Comparison of ENCODE assay signal across 8 mouse cellular contexts in genomic region chr4:108459231-108460155, GRCm38 (mm10). TPM values are rescaled to one million over a fixed set of nuclear protein-coding genes. Genes with fewer than 3 reads are reported as not detected.
DNase-seq lines count a peak whose midpoint lies in the region; ATAC-seq and TF ChIP-seq lines count a peak whose summit lies in the region.

TSS of gene Tut4 (plus strand) at chr4:108459426.

- peaks cover 2% of the 10 kb centered on the region for H3K4me1 ChIP-seq in brown adipose tissue, adult 24 weeks (ENCODE audit: control insufficient read depth, insufficient read depth, insufficient read length, low read length)
- H3K4me1 ChIP-seq in forebrain, embryonic 10.5 days: peaks cover 32% of the 10 kb centered on the region
- H3K4me1 ChIP-seq in heart, embryonic 15.5 days (replicated peaks): peaks cover 10% of the 10 kb centered on the region
- H3K4me1 ChIP-seq in liver, embryonic 14.5 days (replicated peaks; ENCODE audit: control insufficient read depth in 2 of 2, insufficient read depth in 2 of 2, low read length in 1 of 2): peaks cover 9 to 22% of the 10 kb centered on the region in 2 experiments
- no peaks in the 10 kb centered on the region for H3K4me1 ChIP-seq in neural tube, embryonic 11.5 days (ENCODE audit: control insufficient read depth, insufficient read depth, low read length)
- H3K4me1 ChIP-seq in stomach, postnatal 0 days (replicated peaks; ENCODE audit: control insufficient read depth, insufficient read depth): peaks cover 2% of the 10 kb centered on the region; the same call in 1 of the 2 replicates

- H3K27ac ChIP-seq in brown adipose tissue, adult 24 weeks (replicated peaks; ENCODE audit: low read depth, low read length): peak within 1 kb of the TSS; percentile 70
- peak within 1 kb of the TSS; percentile 98 for H3K27ac ChIP-seq in forebrain, embryonic 10.5 days
- H3K27ac ChIP-seq in heart, embryonic 15.5 days: peak within 1 kb of the TSS; percentile 97
- H3K27ac ChIP-seq in liver, embryonic 14.5 days: peak within 1 kb of the TSS; percentile 63
- peak within 1 kb of the TSS; percentile 96 for H3K27ac ChIP-seq in neural tube, embryonic 11.5 days (ENCODE audit: low read depth, low read length)
- H3K27ac ChIP-seq in stomach, postnatal 0 days (replicated peaks): peak within 1 kb of the TSS; percentile 96

- H3K27me3 ChIP-seq in forebrain, embryonic 10.5 days (ENCODE audit: poor library complexity, severe bottlenecking): no peaks in the 10 kb centered on the region
- no peaks in the 10 kb centered on the region for H3K27me3 ChIP-seq in heart, embryonic 15.5 days
- no peaks in the 10 kb centered on the region for H3K27me3 ChIP-seq in liver, embryonic 14.5 days (ENCODE audit: control insufficient read depth, insufficient read depth, low read length)
- H3K27me3 ChIP-seq in neural tube, embryonic 11.5 days (ENCODE audit: control insufficient read depth, insufficient read depth, low read length): no peaks in the 10 kb centered on the region
- H3K27me3 ChIP-seq in stomach, postnatal 0 days (ENCODE audit: control insufficient read depth, insufficient read depth, low read length): no peaks in the 10 kb centered on the region

- peak within 1 kb of the TSS; percentile 89 for H3K9ac ChIP-seq in heart, embryonic 15.5 days
- H3K9ac ChIP-seq in liver, embryonic 14.5 days (replicated peaks): peak within 1 kb of the TSS; percentile 92
- H3K9ac ChIP-seq in neural tube, embryonic 11.5 days (ENCODE audit: low read length): peak within 1 kb of the TSS; percentile 97
- H3K9ac ChIP-seq in stomach, postnatal 0 days (ENCODE audit: low read length): peak within 1 kb of the TSS; percentile 93

- H3K9me3 ChIP-seq in forebrain, embryonic 10.5 days: peaks cover 9% of the 10 kb centered on the region; the same call in 1 of the 2 replicates
- no peaks in the 10 kb centered on the region for H3K9me3 ChIP-seq in heart, embryonic 15.5 days (replicated peaks)
- no peaks in the 10 kb centered on the region for H3K9me3 ChIP-seq in liver, embryonic 14.5 days (ENCODE audit: control insufficient read depth, low read length)
- H3K9me3 ChIP-seq in neural tube, embryonic 11.5 days (ENCODE audit: control insufficient read depth, low read length): no peaks in the 10 kb centered on the region
- no peaks in the 10 kb centered on the region for H3K9me3 ChIP-seq in stomach, postnatal 0 days (ENCODE audit: control insufficient read depth, low read length)

- under 1% methylated on average over 97 of the region's 97 CpGs for WGBS in forebrain, embryonic 10.5 days
- under 1% methylated on average over 61 of the region's 97 CpGs for WGBS in heart, embryonic 15.5 days
- WGBS in liver, embryonic 14.5 days (ENCODE audit: insufficient replicate concordance): under 1% methylated on average over 84 of the region's 97 CpGs
- 0% methylated on average over 82 of the region's 97 CpGs for WGBS in neural tube, embryonic 11.5 days
- under 1% methylated on average over 63 of the region's 97 CpGs for WGBS in stomach, postnatal 0 days

- peak within 1 kb of the TSS; percentile 76 for H3K4me3 ChIP-seq in brown adipose tissue, adult 24 weeks (ENCODE audit: insufficient read depth, low read depth, low read length)
- H3K4me3 ChIP-seq in forebrain, embryonic 10.5 days: peak within 1 kb of the TSS; percentile 86
- peak within 1 kb of the TSS; percentile 61 for H3K4me3 ChIP-seq in heart, embryonic 15.5 days
- H3K4me3 ChIP-seq in liver, embryonic 14.5 days (ENCODE audit: insufficient read depth in 1 of 2, low read depth in 2 of 2, low read length in 2 of 2): peak within 1 kb of the TSS; percentile 60 to 93
- H3K4me3 ChIP-seq in neural tube, embryonic 11.5 days (ENCODE audit: low read depth, low read length): peak within 1 kb of the TSS; percentile 95
- H3K4me3 ChIP-seq in stomach, postnatal 0 days (ENCODE audit: low read depth, low read length): peak within 1 kb of the TSS; percentile 97

- peak; percentile 91 for ATAC-seq in heart, embryonic 15.5 days (replicated peaks; ENCODE audit: insufficient number of reproducible peaks, insufficient read depth, low FRiP score, low read depth)
- ATAC-seq in liver, embryonic 14.5 days (ENCODE audit: insufficient read depth): peak; percentile 76
- peak; percentile 90 for ATAC-seq in neural tube, embryonic 11.5 days (ENCODE audit: insufficient read depth, low FRiP score, low TSS enrichment)
- peak; percentile 87 for ATAC-seq in stomach, postnatal 0 days (ENCODE audit: low FRiP score, low TSS enrichment)

- peak within 1 kb of the TSS; percentile 87 for H3K4me2 ChIP-seq in heart, embryonic 15.5 days
- peak within 1 kb of the TSS; percentile 76 for H3K4me2 ChIP-seq in liver, embryonic 14.5 days (ENCODE audit: low read depth)
- H3K4me2 ChIP-seq in neural tube, embryonic 11.5 days (ENCODE audit: low read depth): peak within 1 kb of the TSS; percentile 80
- H3K4me2 ChIP-seq in stomach, postnatal 0 days (replicated peaks; ENCODE audit: low read depth): peak within 1 kb of the TSS; percentile 80

- no peak for TF ChIP-seq EP300 in liver, embryonic 14.5 days (IDR thresholded peaks at IDR 0.05; ENCODE audit: low read depth)
- TF ChIP-seq EP300 in stomach, postnatal 0 days (optimal IDR thresholded peaks at IDR 0.05): no peak

- DNase-seq in CD4-positive, CD25-positive, alpha-beta regulatory T cell, adult 2 months (ENCODE audit: low read depth, low spot score): peak; percentile 90
- DNase-seq in forebrain, embryonic 10.5 days (ENCODE audit: extremely low spot score, low spot score): peak; percentile 94
- peak; percentile 85 to 93 for DNase-seq in kidney, postnatal 25 days
- peak; percentile 54 to 66 (median 56) for DNase-seq in liver, embryonic 14.5 days (ENCODE audit: low read depth in 3 of 3, low spot score in 3 of 3)
- DNase-seq in neural tube, embryonic 11.5 days (ENCODE audit: low spot score): peak; percentile 94
- peak; percentile 89 for DNase-seq in stomach, postnatal 0 days (ENCODE audit: low spot score)

- TF ChIP-seq CTCF in liver, embryonic 14.5 days (IDR thresholded peaks at IDR 0.05; ENCODE audit: low read depth): no peak
- 0 out of 2 replicates have a peak, but pooled peaks have one; percentile 3 for TF ChIP-seq CTCF in stomach, postnatal 0 days (IDR thresholded peaks at IDR 0.05; ENCODE audit: low read depth)

- peaks cover 21% of the 10 kb centered on the region for H3K36me3 ChIP-seq in forebrain, embryonic 10.5 days (replicated peaks)
- H3K36me3 ChIP-seq in heart, embryonic 15.5 days: peaks cover 4% of the 10 kb centered on the region; the same call in 1 of the 2 replicates
- no peaks in the 10 kb centered on the region for H3K36me3 ChIP-seq in liver, embryonic 14.5 days (replicated peaks; ENCODE audit: control insufficient read depth, insufficient read depth, low read depth)
- H3K36me3 ChIP-seq in neural tube, embryonic 11.5 days (ENCODE audit: control insufficient read depth, insufficient read depth, low read length): no peaks in the 10 kb centered on the region
- no peaks in the 10 kb centered on the region for H3K36me3 ChIP-seq in stomach, postnatal 0 days (ENCODE audit: control insufficient read depth, insufficient read depth, low read length)

RNA-seq across cellular contexts. Expression of gene Tut4, which starts in this region (rescaled TPM):
- 5.9 and 8.0 TPM in 2 replicates for polyA plus RNA-seq in brown adipose tissue, adult 24 weeks (2012; ENCODE audit: insufficient read depth, insufficient read length, missing spikeins)
- 83.3 and 85.1 TPM in 2 replicates for polyA plus RNA-seq in forebrain, embryonic 10.5 days (2016; fragmentation: Nextera tagmentation; extraction: Ambion mirVana)
- polyA plus RNA-seq in heart, embryonic 15.5 days (2015; fragmentation: Nextera tagmentation; extraction: Ambion mirVana): 38.0 and 43.5 TPM in 2 replicates
- polyA plus RNA-seq in liver, embryonic 14.5 days (2012; rRNA removed): 22.3 and 29.7 TPM in 2 replicates
- polyA plus RNA-seq in liver, embryonic 14.5 days (2014; fragmentation: Nextera tagmentation; extraction: Ambion mirVana): 11.3 and 11.7 TPM in 2 replicates
- 66.8 and 68.0 TPM in 2 replicates for polyA plus RNA-seq in neural tube, embryonic 11.5 days (2014; fragmentation: Nextera tagmentation; extraction: Ambion mirVana)
- 29.4 and 33.8 TPM in 2 replicates for polyA plus RNA-seq in stomach, postnatal 0 days (2015; fragmentation: Nextera tagmentation; extraction: Ambion mirVana)

Comparison
In these comparisons a context has a peak if more than half of its experiments do, and no peak if none do; other contexts are left out.
1. Peak in every context shown above with its lines: DNase-seq, ATAC-seq, H3K4me3 ChIP-seq and H3K27ac ChIP-seq.